Mouse (Mus musculus): ENCODE measurements at regions not wholly inside any gene's neighbourhood (a gene's known extent, or its start where the extent isn't known, plus 50 kb on each side); places are given as distances from the start of the nearest gene placed in this dataset.

DNA sequence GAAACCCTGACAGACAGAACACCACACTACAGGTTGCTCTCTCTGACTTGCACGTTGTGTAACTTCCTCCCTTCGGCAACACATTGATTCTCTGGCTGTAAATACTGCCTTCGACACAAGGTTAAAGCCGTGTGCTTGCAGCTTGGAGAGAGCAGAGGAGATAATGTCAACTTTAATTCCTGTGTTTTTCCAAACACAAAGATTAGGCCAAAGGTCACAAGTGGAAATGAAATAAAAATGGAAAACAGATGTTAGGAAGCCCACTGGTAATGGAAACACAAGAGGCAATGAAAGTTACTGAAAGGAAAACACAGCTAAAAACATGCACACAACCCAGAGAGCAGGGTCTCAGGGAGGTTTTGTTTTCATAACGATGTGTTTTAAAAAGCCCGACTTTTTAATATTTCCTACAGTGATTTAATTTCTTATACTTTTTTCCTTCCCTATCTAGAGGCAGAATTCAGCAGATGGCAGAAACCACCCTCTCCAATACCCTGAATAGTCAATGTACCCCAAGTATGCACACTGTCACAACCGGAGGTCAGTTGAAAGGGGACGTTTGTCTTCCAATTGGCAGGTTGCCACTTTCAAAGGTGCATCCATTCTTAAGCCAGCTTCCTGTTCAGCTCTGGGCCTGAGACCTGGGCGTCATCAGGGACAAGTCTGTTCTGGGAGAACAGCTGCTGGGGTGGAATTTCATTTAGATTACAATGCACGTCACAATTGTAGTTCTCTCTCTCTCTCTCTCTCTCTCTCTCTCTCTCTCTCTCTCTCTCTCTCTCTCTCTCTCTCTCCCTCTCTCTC is 210.8 kb upstream of the Gm5148 start:
- peak in 1 of 2 experiments; percentile 27 for DNase-seq (ENCODE audit: low spot score in 2 of 2)

- no peak for DNase-seq (ENCODE audit: low spot score in 2 of 2)
These were observed 209.9 kb upstream of the Gm5148 start for GRCm38 (mm10) chr3:37934236-37934635.

DNA sequence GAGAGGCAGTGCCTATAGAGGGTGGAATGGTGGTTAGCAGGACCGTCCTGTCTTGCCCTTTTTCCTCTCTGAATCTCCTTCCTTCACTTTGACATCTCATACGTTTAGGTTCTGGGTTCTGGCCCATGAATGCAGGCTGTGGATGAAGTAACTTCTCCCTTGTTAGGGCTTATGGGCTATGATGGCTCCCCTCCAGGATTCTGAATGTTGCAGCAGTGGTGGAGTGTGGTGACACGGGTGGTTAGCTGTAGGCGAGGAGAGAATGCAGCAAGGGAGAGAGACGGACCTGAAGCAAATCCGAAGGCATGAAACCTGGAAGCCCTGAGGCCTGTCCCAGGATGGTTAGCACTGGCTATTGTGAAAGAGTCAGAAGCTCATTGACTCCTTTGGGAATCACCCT is 204.4 kb upstream of the Gm5148 start:
- no peak for DNase-seq (ENCODE audit: low spot score in 2 of 2)

DNA sequence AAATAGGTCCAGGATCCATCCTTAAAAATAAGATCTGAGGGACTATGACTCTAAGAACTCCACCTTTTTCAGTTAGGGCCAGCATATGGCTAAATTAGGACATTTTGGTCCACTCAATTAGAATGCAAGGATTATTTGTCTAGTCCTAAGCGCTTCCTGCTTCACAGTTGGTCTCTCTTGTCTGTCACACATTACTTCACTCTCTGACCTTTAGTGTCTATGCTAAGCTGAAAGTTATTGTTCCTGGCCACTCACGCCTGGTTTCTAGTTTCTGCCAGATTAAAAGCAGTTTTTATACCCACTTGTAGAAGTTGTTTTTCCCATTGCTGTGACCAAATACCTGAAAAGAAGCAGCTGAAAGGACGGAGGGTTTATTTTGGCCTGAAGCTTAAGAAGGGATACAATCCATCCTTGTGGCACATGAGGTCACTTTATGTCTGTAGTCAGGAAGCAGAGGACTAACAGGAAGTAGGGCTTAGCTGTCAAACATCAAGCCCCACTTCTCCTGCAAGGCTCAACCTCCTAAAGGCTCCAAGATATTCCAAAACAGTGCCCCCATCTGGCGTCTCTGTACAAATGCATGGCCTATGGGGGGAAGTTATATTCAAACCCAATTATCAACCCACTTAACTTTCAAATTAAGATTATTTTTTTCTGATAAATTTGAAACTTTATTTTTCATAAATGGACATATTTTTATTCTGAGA is 195.3 kb upstream of the Gm5148 start:
- DNase-seq (ENCODE audit: low spot score in 2 of 2), result no peak

DNA sequence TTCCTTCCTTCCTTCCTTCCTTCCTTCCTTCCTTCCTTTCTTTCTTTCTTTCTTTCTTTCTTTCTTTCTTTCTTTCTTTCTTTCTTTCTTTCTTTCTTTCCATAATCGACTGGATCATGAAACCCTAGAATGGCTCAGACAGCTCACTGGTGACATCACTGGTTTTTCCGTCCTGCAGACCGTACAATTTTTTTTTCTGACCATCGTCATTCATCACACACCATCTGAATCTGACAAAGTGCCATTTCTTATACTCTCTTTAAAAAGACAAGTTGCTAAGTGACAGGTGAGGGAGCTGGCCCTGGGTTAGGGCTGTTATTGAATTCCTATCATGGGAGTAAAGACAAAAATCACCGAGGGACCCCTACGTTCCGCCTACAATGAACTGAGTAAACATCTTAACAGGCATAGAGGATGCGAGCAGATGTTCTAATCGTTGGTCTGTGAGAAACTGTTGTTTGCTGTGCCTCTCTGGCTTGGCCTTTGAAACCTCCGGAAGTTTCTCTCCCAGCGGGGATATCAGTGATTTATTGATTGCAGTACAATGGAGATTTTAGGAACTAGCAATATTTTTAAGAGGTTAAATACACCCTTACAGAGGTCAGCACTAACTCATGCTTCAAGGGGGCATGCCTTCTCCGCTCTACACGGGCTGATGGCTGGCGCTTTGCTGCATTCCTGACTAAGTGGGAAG is 192.6 kb upstream of the Gm5148 start:
- DNase-seq (ENCODE audit: low spot score in 2 of 2), result no peak

DNA sequence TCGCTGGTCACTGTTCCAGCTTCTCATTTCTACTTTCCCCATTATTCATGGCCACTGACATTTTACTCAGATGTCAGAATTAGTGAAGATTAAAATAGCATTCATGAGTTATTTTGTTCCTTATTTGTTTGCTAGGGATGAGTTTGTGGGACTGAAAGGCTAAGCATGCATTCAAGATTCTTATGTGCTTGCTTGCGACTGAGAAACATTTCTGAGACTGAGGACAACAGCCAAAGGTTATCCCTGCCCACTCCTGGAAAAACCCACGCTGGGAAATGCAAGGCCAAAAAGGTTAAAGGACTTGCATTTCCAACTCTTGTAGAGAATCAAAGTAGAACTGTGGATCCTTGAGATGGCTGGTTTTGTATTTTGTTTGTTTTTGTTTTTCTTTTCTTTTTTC is 192.0 kb upstream of the Gm5148 start:
- no peak for DNase-seq (ENCODE audit: low spot score in 2 of 2)

GRCm38 (mm10) chr3:37915673-37916072 is 191.4 kb upstream of the Gm5148 start:
- DNase-seq (ENCODE audit: low spot score in 2 of 2), result no peak

DNA sequence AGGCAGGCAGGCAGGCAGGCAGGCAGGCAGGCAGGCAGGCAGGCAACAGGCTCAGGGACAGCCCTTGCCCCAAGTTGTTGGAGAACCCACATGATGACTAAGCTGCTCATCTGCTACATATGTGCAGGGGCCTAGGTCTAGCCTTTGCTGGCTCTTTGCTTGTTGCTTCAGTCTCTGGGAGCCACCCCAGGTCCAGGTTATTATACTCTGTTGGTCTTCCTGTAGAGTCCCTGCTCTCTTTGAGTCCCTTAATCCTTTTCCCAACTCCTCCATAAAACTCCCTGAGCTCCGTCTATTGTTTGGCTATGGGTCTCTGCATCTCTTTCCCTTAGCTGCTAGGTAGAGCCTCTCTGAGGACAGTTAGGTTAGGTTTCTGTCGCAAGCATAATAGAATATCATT is 189.8 kb upstream of the Gm5148 start:
- DNase-seq (ENCODE audit: low spot score in 2 of 2), result no peak

GRCm38 (mm10) chr3:37909821-37910220 is 185.5 kb upstream of the Gm5148 start:
- no peak for DNase-seq (ENCODE audit: low spot score in 2 of 2)

GRCm38 (mm10) chr3:37909008-37909407 is 184.7 kb upstream of the Gm5148 start:
- no peak for DNase-seq (ENCODE audit: low spot score in 2 of 2)

DNA sequence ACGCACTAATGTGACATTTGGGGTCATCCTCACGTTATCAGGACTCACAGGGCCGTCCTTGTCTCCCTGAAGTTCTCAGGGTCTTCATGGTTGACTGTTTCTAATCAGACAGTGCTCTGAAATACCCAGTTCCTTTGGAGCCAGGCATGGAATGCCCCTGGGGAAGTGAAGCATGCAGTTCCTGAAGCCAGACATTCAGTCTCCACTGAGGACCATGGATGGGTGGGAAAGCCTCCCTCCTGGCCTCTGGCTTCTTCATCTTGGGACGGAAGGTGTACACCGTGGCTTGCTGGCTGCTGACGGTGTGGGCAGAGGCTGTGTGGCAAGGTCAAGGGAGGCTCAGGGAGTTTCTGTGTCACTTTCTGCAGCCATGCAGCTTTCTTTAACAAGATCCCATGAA is 184.2 kb upstream of the Gm5148 start:
- no peak for DNase-seq (ENCODE audit: low spot score in 2 of 2)

- DNase-seq (ENCODE audit: low spot score in 2 of 2), result no peak
These were observed 183.3 kb upstream of the Gm5148 start for GRCm38 (mm10) chr3:37907432-37908088.

DNA sequence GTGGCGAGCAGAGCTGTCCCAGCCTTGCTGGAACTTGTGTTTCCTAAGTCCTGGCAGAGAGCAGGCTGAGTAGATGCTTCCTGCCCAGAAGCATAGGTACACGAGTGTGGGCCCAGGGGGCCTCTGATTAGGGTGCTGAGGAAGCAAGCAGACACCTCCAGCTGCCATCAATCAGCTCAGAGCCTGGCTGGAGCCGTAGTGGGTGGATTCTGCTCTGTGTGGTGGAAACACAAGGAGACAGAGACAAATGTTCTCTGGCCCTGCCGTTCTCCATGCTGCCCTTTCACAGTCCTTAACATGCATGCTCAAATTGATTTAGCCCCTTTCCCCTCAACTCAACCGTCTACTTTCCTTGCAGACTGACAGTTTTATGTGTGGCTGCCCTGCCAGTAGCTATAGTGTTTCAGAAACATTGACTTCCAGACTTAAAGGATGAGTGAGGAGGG is 182.5 kb upstream of the Gm5148 start:
- no peak for DNase-seq (ENCODE audit: low spot score in 2 of 2)

GRCm38 (mm10) chr3:37904188-37904587 is 179.9 kb upstream of the Gm5148 start:
- no peak for DNase-seq (ENCODE audit: low spot score in 2 of 2)

- DNase-seq (ENCODE audit: low spot score in 2 of 2), result no peak
These were observed 179.2 kb upstream of the Gm5148 start for GRCm38 (mm10) chr3:37903482-37903881.

- no peak for DNase-seq (ENCODE audit: low spot score in 2 of 2)
These were observed 178.7 kb upstream of the Gm5148 start for GRCm38 (mm10) chr3:37903021-37903420.

- no peak for DNase-seq (ENCODE audit: low spot score in 2 of 2)
These were observed 173.1 kb upstream of the Gm5148 start for GRCm38 (mm10) chr3:37897392-37897791.

- peak; percentile 29 to 46 for DNase-seq (ENCODE audit: low spot score in 2 of 2)
These were observed 172.6 kb upstream of the Gm5148 start for GRCm38 (mm10) chr3:37896821-37897311.

DNA sequence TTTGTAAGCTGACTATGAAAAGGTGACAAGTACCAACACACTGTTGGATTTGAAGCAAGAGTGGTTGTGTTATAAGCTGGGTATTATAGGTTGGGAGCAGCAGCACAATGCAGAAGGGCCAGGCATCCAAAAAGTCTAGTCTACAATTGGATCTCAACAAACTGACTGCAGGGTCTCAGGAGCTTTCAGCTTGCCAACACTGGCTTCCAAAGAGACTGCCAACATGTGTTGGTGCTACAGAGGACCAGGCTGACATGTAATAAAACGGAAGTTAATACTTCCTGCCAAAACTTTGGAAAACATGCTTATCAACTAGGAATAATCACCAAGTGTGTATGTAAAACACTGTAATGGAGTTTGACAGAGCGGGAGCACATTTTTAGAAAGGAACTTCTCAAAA is 170.3 kb upstream of the Gm5148 start:
- DNase-seq (ENCODE audit: low spot score in 2 of 2), result no peak

GRCm38 (mm10) chr3:37890202-37890601 is 165.9 kb upstream of the Gm5148 start:
- no peak for DNase-seq (ENCODE audit: low spot score in 2 of 2)

- no peak for DNase-seq (ENCODE audit: low spot score in 2 of 2)
These were observed 164.2 kb upstream of the Gm5148 start for GRCm38 (mm10) chr3:37888455-37888854.
